Mouse (Mus musculus): ENCODE measurements around the gene Lipo1. TPM values are rescaled to one million over a fixed set of nuclear protein-coding genes. Genes with fewer than 3 reads are reported as not detected.
"Not testable (repeated sequence)": the region's sequence is repeated elsewhere in the genome, so short reads cannot be mapped to it uniquely, and the experiment has no call there.

The Lipo1 gene
- not detected in 2 replicates for polyA plus RNA-seq (2015; fragmentation: Nextera tagmentation; extraction: Ambion mirVana)

- H3K27me3 ChIP-seq; H3K9me3 ChIP-seq (replicated peaks); H3K9ac ChIP-seq; H3K36me3 ChIP-seq (replicated peaks); ATAC-seq (ENCODE audit: insufficient read depth); H3K27ac ChIP-seq (replicated peaks); H3K4me1 ChIP-seq (replicated peaks); H3K4me3 ChIP-seq (replicated peaks); H3K4me2 ChIP-seq: not testable (repeated sequence)
Measured at GRCm38 (mm10) chr19:33787359-33787758, at the start of gene Lipo1. Gene Lipo1, minus strand, starts transcription at chr19:33787459.

GRCm38 (mm10) chr19:33786576-33787277, 532 bp downstream of the Lipo1 start:
- no peaks in the 10 kb centered on the region for H3K27me3 ChIP-seq
- no peak overlapping the region for H3K4me2 ChIP-seq
- WGBS (ENCODE audit: insufficient replicate concordance): 65% methylated on average over 12 of the region's 12 CpGs
- H3K4me3 ChIP-seq (replicated peaks): no peak overlapping the region
- H3K36me3 ChIP-seq (replicated peaks): no peaks in the 10 kb centered on the region
- no peak overlapping the region for H3K9ac ChIP-seq
- H3K4me1 ChIP-seq (replicated peaks): no peaks in the 10 kb centered on the region
- no peaks in the 10 kb centered on the region for H3K9me3 ChIP-seq (replicated peaks)
- no peak overlapping the region for H3K27ac ChIP-seq (replicated peaks)
- no peak for ATAC-seq (ENCODE audit: insufficient read depth)

GRCm38 (mm10) chr19:33761287-33762086, 25.8 kb downstream of the Lipo1 start, which contains the start of gene Lipo3:
Gene Lipo3, minus strand, starts transcription at chr19:33761951.
- H3K27me3 ChIP-seq; H3K4me1 ChIP-seq (replicated peaks); H3K9me3 ChIP-seq (replicated peaks); H3K4me3 ChIP-seq (replicated peaks); H3K9ac ChIP-seq; H3K4me2 ChIP-seq; H3K27ac ChIP-seq (replicated peaks); H3K36me3 ChIP-seq (replicated peaks): not testable (repeated sequence)
- ATAC-seq (ENCODE audit: insufficient read depth): peak; percentile 34; the same call in 1 of the 2 replicates
- 37% methylated on average over 13 of the region's 41 CpGs for WGBS (ENCODE audit: insufficient replicate concordance)

GRCm38 (mm10) chr19:33751259-33751658, 36.0 kb downstream of the Lipo1 start, which contains the start of gene Lipo2:
Gene Lipo2, minus strand, starts transcription at chr19:33751359.
- not testable (repeated sequence) for H3K4me3 ChIP-seq (replicated peaks); H3K4me1 ChIP-seq (replicated peaks); H3K27me3 ChIP-seq; H3K9me3 ChIP-seq (replicated peaks); ATAC-seq (ENCODE audit: insufficient read depth); H3K27ac ChIP-seq (replicated peaks); H3K4me2 ChIP-seq; H3K36me3 ChIP-seq (replicated peaks); H3K9ac ChIP-seq
- 68% methylated on average over 1 of the region's 1 CpGs for WGBS (ENCODE audit: insufficient replicate concordance)

Other genes starting within 250 kb of the Lipo1 start
- gene Gm8978, start 162.2 kb downstream of the Lipo1 start, polyA plus RNA-seq (2015; fragmentation: Nextera tagmentation; extraction: Ambion mirVana): not detected in 2 replicates
- not detected in 2 replicates for gene Lipo2, start 36.1 kb downstream of the Lipo1 start, polyA plus RNA-seq (2015; fragmentation: Nextera tagmentation; extraction: Ambion mirVana)
- 2.7 and 2.9 TPM in 2 replicates for gene Lipo3, start 25.5 kb downstream of the Lipo1 start, polyA plus RNA-seq (2015; fragmentation: Nextera tagmentation; extraction: Ambion mirVana)
- not detected in 2 replicates for gene Lipf, start 173.7 kb upstream of the Lipo1 start, polyA plus RNA-seq (2015; fragmentation: Nextera tagmentation; extraction: Ambion mirVana)
- not detected in 2 replicates for gene Lipk, start 220.8 kb upstream of the Lipo1 start, polyA plus RNA-seq (2015; fragmentation: Nextera tagmentation; extraction: Ambion mirVana)

All from liver, embryonic 15.5 days (tissue).